In genomic region chr2:143991964-143992672, GRCm38 (mm10) we compare ENCODE assay signal across 22 mouse cellular contexts. TPM values are rescaled to one million over a fixed set of nuclear protein-coding genes. Genes with fewer than 3 reads are reported as not detected.
DNase-seq lines count a peak whose midpoint lies in the region; ATAC-seq and TF ChIP-seq lines count a peak whose summit lies in the region.
"Had no signal": no experiment of that assay in that cellular context is flagged by ENCODE, and none has a peak within 500 bp of the region (broad histone marks: within the 10 kb centered on the region; RNA-seq: fewer than 3 reads in every experiment).

No protein-coding gene starts in this region.

- peaks cover 14% of the 10 kb centered on the region for H3K36me3 ChIP-seq in embryonic facial prominence, embryonic 14.5 days (ENCODE audit: control insufficient read depth, insufficient read depth, low read length)
- H3K36me3 ChIP-seq in embryonic facial prominence, embryonic 10.5 days (replicated peaks) = peaks cover 29% of the 10 kb centered on the region
- H3K36me3 ChIP-seq in kidney, postnatal 0 days (ENCODE audit: insufficient read depth, low read length) = 0 out of 2 replicates have a peak, but pooled peaks cover 7% of the 10 kb centered on the region
- peaks cover 0 to 33% of the 10 kb centered on the region in 2 experiments for H3K36me3 ChIP-seq in CH12.LX (replicated peaks in 1 of 2; ENCODE audit: control insufficient read depth in 1 of 2, insufficient read depth in 1 of 2, low read length in 1 of 2)
- H3K36me3 ChIP-seq in hindbrain, embryonic 14.5 days (replicated peaks; ENCODE audit: control insufficient read depth, insufficient read depth) = no peaks in the 10 kb centered on the region; the same call in 1 of the 2 replicates

- no peak for TF ChIP-seq RAD21 in CH12.LX (IDR thresholded peaks at IDR 0.05; ENCODE audit: low read depth, low read length)

- no peaks in the 10 kb centered on the region for H3K9me3 ChIP-seq in embryonic facial prominence, embryonic 14.5 days (ENCODE audit: control insufficient read depth, low read length)
- no peaks in the 10 kb centered on the region for H3K9me3 ChIP-seq in embryonic facial prominence, embryonic 10.5 days
- no peaks in the 10 kb centered on the region for H3K9me3 ChIP-seq in kidney, postnatal 0 days (replicated peaks; ENCODE audit: low read length)
- no peaks in the 10 kb centered on the region for H3K9me3 ChIP-seq in CH12.LX (replicated peaks; ENCODE audit: low read length)
- H3K9me3 ChIP-seq in hindbrain, embryonic 14.5 days (ENCODE audit: control insufficient read depth, low read length) = no peaks in the 10 kb centered on the region
- H3K9me3 ChIP-seq: forebrain, embryonic 13.5 days had no signal

- peak; percentile 11 for DNase-seq in embryonic facial prominence, embryonic 14.5 days (ENCODE audit: low spot score)
- no peak for DNase-seq in embryonic facial prominence, embryonic 10.5 days (ENCODE audit: low spot score)
- no peak for DNase-seq in kidney, postnatal 0 days (ENCODE audit: low spot score)
- no peak for DNase-seq in kidney, postnatal 4 days
- no peak for DNase-seq in CH12.LX (ENCODE audit: extremely low read depth)
- DNase-seq in induced T-regulatory cell, adult 2 months (ENCODE audit: low read depth) = peak; percentile 46
- no peak for DNase-seq in hindbrain, embryonic 14.5 days (ENCODE audit: low spot score)
- DNase-seq: B cell, adult 2 months; cerebellum, adult 9-10 months; heart, postnatal 36 days; kidney, postnatal 10 days; layer of hippocampus, adult 9-11 months; lung, postnatal 10 days; thymus, adult 2 months had no signal

- in situ Hi-C loops in CH12.LX (cut with MboI; ENCODE audit: low pct_ligation_motif_present, low pct_unique_long_range_greater_than_20kb, low sequenced_read_pairs) = no loop called here

- dilution Hi-C loops in CH12.LX (cut with MboI; ENCODE audit: extremely low pct_ligation_motif_present, extremely low pct_unique_long_range_greater_than_20kb, low sequenced_read_pairs) = no loop called here

- no peak for TF ChIP-seq POLR2A in CH12.LX (IDR thresholded peaks at IDR 0.05; ENCODE audit: low read depth, low read length)

- H3K27me3 ChIP-seq in embryonic facial prominence, embryonic 14.5 days (replicated peaks; ENCODE audit: control insufficient read depth, insufficient read depth, low read length) = no peaks in the 10 kb centered on the region
- H3K27me3 ChIP-seq in embryonic facial prominence, embryonic 10.5 days (replicated peaks; ENCODE audit: low read depth, poor library complexity, severe bottlenecking) = no peaks in the 10 kb centered on the region
- H3K27me3 ChIP-seq in kidney, postnatal 0 days (ENCODE audit: insufficient read depth, low read length) = no peaks in the 10 kb centered on the region
- H3K27me3 ChIP-seq in CH12.LX (replicated peaks) = no peaks in the 10 kb centered on the region
- no peaks in the 10 kb centered on the region for H3K27me3 ChIP-seq in hindbrain, embryonic 14.5 days (ENCODE audit: control insufficient read depth, insufficient read depth, low read length)
- H3K27me3 ChIP-seq: forebrain, embryonic 13.5 days had no signal

- H3K4me1 ChIP-seq in embryonic facial prominence, embryonic 14.5 days (ENCODE audit: control insufficient read depth, insufficient read depth, low read length) = 0 out of 2 replicates have a peak, but pooled peaks cover 4% of the 10 kb centered on the region
- H3K4me1 ChIP-seq in embryonic facial prominence, embryonic 10.5 days = no peaks in the 10 kb centered on the region
- H3K4me1 ChIP-seq in kidney, postnatal 0 days (replicated peaks; ENCODE audit: insufficient read depth, low read length) = peaks cover 16% of the 10 kb centered on the region
- peaks cover 18 to 61% of the 10 kb centered on the region in 2 experiments for H3K4me1 ChIP-seq in CH12.LX (ENCODE audit: control insufficient read depth in 1 of 2, insufficient read depth in 2 of 2)
- no peaks in the 10 kb centered on the region for H3K4me1 ChIP-seq in hindbrain, embryonic 14.5 days (replicated peaks; ENCODE audit: control insufficient read depth, insufficient read depth, low read length)

- peaks cover 20% of the 10 kb centered on the region for H3K79me2 ChIP-seq in CH12.LX (replicated peaks; ENCODE audit: control insufficient read depth, extremely low read depth, insufficient read depth, poor library complexity, severe bottlenecking)

- H3K9ac ChIP-seq in embryonic facial prominence, embryonic 14.5 days (ENCODE audit: low read depth, low read length) = no peak overlapping the region
- H3K9ac ChIP-seq in kidney, postnatal 0 days (ENCODE audit: low read depth, low read length) = no peak overlapping the region
- H3K9ac ChIP-seq in CH12.LX (ENCODE audit: insufficient read depth, low read depth) = 0 out of 2 replicates have a peak overlapping the region, but pooled peaks have one; percentile 30
- H3K9ac ChIP-seq in hindbrain, embryonic 14.5 days = no peak overlapping the region
- H3K9ac ChIP-seq: forebrain, embryonic 13.5 days; liver, embryonic 14.5 days had no signal

- TF ChIP-seq CTCF in kidney, postnatal 0 days (IDR thresholded peaks at IDR 0.05; ENCODE audit: low read depth) = no peak
- no peak for TF ChIP-seq CTCF in CH12.LX (conservative IDR thresholded peaks at IDR 0.05 in 1 of 2, IDR thresholded peaks at IDR 0.05 in 1 of 2; ENCODE audit: low read depth in 2 of 2, low read length in 2 of 2)

- no peak overlapping the region for H3K27ac ChIP-seq in embryonic facial prominence, embryonic 14.5 days (replicated peaks; ENCODE audit: low read depth, low read length)
- H3K27ac ChIP-seq in embryonic facial prominence, embryonic 10.5 days (replicated peaks) = no peak overlapping the region
- H3K27ac ChIP-seq in kidney, postnatal 0 days = 0 out of 2 replicates have a peak overlapping the region, but pooled peaks have one; percentile 36
- peak overlapping the region; percentile 59 for H3K27ac ChIP-seq in CH12.LX (ENCODE audit: insufficient read depth, low read depth)
- H3K27ac ChIP-seq in hindbrain, embryonic 14.5 days = no peak overlapping the region
- H3K27ac ChIP-seq: forebrain, embryonic 13.5 days; liver, embryonic 14.5 days had no signal

- no peak for ATAC-seq in embryonic facial prominence, embryonic 14.5 days (ENCODE audit: low read depth)
- ATAC-seq in kidney, postnatal 0 days (replicated peaks; ENCODE audit: low FRiP score, low read depth) = no peak
- ATAC-seq in hindbrain, embryonic 14.5 days (ENCODE audit: low FRiP score) = no peak
- ATAC-seq: forebrain, embryonic 13.5 days; hindbrain, postnatal 0 days had no signal

- no peak overlapping the region for H3K4me3 ChIP-seq in embryonic facial prominence, embryonic 14.5 days (ENCODE audit: low read depth, low read length)
- no peak overlapping the region for H3K4me3 ChIP-seq in embryonic facial prominence, embryonic 10.5 days
- no peak overlapping the region for H3K4me3 ChIP-seq in kidney, postnatal 0 days (replicated peaks; ENCODE audit: low read depth, low read length)
- H3K4me3 ChIP-seq in CH12.LX (replicated peaks in 1 of 3; ENCODE audit: low read depth in 2 of 3, low read length in 2 of 3, poor library complexity in 1 of 3) = peak overlapping the region in 1 of 3 experiments; percentile 41
- H3K4me3 ChIP-seq in hindbrain, embryonic 14.5 days (replicated peaks; ENCODE audit: low read length) = no peak overlapping the region
- H3K4me3 ChIP-seq: forebrain, embryonic 13.5 days had no signal

- 77% methylated on average over 7 of the region's 7 CpGs for WGBS in embryonic facial prominence, embryonic 14.5 days
- WGBS in embryonic facial prominence, embryonic 10.5 days = 93% methylated on average over 7 of the region's 7 CpGs
- WGBS in kidney, postnatal 0 days = 90% methylated on average over 7 of the region's 7 CpGs
- 93% methylated on average over 7 of the region's 7 CpGs for WGBS in hindbrain, embryonic 14.5 days

- no peak for TF ChIP-seq EP300 in CH12.LX (IDR thresholded peaks at IDR 0.05; ENCODE audit: low read length)

- H3K4me2 ChIP-seq in embryonic facial prominence, embryonic 14.5 days (ENCODE audit: low read depth, low read length) = no peak overlapping the region
- no peak overlapping the region for H3K4me2 ChIP-seq in kidney, postnatal 0 days (ENCODE audit: low read length)
- peak overlapping the region; percentile 34 for H3K4me2 ChIP-seq in CH12.LX (ENCODE audit: insufficient read depth, low read depth, poor library complexity, severe bottlenecking)
- no peak overlapping the region for H3K4me2 ChIP-seq in hindbrain, embryonic 14.5 days (replicated peaks)
- H3K4me2 ChIP-seq: forebrain, embryonic 13.5 days had no signal

TF ChIP-seq in CH12.LX, 34 proteins besides CTCF, POLR2A, EP300 and RAD21 (continues in another document):
- TF ChIP-seq IRF4 (IDR thresholded peaks at IDR 0.05; ENCODE audit: low read depth, low read length) (peak; percentile 65), HCFC1 (IDR thresholded peaks at IDR 0.05; ENCODE audit: low read depth, low read length) (no peak), TCF12 (IDR thresholded peaks at IDR 0.05; ENCODE audit: low read depth, low read length) (0 out of 2 replicates have a peak, but pooled peaks have one; percentile 20), SMC3 (IDR thresholded peaks at IDR 0.05; ENCODE audit: low read depth, low read length) (no peak), SIN3A (IDR thresholded peaks at IDR 0.05; ENCODE audit: low read length) (0 out of 2 replicates have a peak, but pooled peaks have one; percentile 14), MEF2A (IDR thresholded peaks at IDR 0.05; ENCODE audit: borderline replicate concordance, low read depth, low read length) (peak; percentile 34; the same call in 1 of the 2 replicates), ETS1 (conservative IDR thresholded peaks at IDR 0.05; ENCODE audit: low read depth, low read length) (peak; percentile 87), MYC (IDR thresholded peaks at IDR 0.05; ENCODE audit: low read depth, low read length) (no peak)

RNA-seq across cellular contexts. Expression of gene Rrbp1, which starts 18.9 kb away (rescaled TPM):
- 170 and 175 TPM in 2 replicates for polyA plus RNA-seq in embryonic facial prominence, embryonic 14.5 days (2014; fragmentation: Nextera tagmentation; extraction: Ambion mirVana)
- 50.7 and 57.8 TPM in 2 replicates for polyA plus RNA-seq in embryonic facial prominence, embryonic 10.5 days (2016; fragmentation: Nextera tagmentation; extraction: Ambion mirVana)
- polyA plus RNA-seq in kidney, postnatal 0 days (2015; fragmentation: Nextera tagmentation; extraction: Ambion mirVana) = 68.7 and 81.7 TPM in 2 replicates
- total RNA-seq in CH12.LX (2012; rRNA removed) (49.3 and 58.2 TPM in 2 replicates), CH12.LX (2014; rRNA removed) (41.4 and 42.4 TPM in 2 replicates)
- polyA plus RNA-seq in CH12.LX (2012; ENCODE audit: insufficient read length, low read depth) = 127 and 153 TPM in 2 replicates
- 25.7 and 34.8 TPM in 2 replicates for polyA plus RNA-seq in hindbrain, embryonic 14.5 days (2014; fragmentation: Nextera tagmentation; extraction: Ambion mirVana)

RNA-seq across cellular contexts. Expression of gene Banf2, which starts 40.7 kb away (rescaled TPM):
- not detected in 2 replicates for polyA plus RNA-seq in embryonic facial prominence, embryonic 14.5 days (2014; fragmentation: Nextera tagmentation; extraction: Ambion mirVana)
- not detected in 2 replicates for polyA plus RNA-seq in embryonic facial prominence, embryonic 10.5 days (2016; fragmentation: Nextera tagmentation; extraction: Ambion mirVana)
- polyA plus RNA-seq in kidney, postnatal 0 days (2015; fragmentation: Nextera tagmentation; extraction: Ambion mirVana) = not detected in 2 replicates
- not detected in 2 replicates for total RNA-seq in CH12.LX (2012; rRNA removed)
- total RNA-seq in CH12.LX (2014; rRNA removed) = not detected in 2 replicates
- polyA plus RNA-seq in CH12.LX (2012; ENCODE audit: insufficient read length, low read depth) = not detected in 2 replicates
- not detected in 2 replicates for polyA plus RNA-seq in hindbrain, embryonic 14.5 days (2014; fragmentation: Nextera tagmentation; extraction: Ambion mirVana)
- total RNA-seq: ES-E14; heart, postnatal 36 days; hindbrain, postnatal 0 days; left cerebral cortex, adult 8-10 months; megakaryocyte-erythroid progenitor cell, adult 5-6 weeks; midbrain, postnatal 0 days had no signal
- polyA plus RNA-seq: forebrain, embryonic 13.5 days; hindbrain, postnatal 0 days; limb, embryonic 11.5 days; liver, embryonic 14.5 days; midbrain, postnatal 0 days; thymus, adult 2 months had no signal

Comparison
In these comparisons a context has a peak if more than half of its experiments do, and no peak if none do; other contexts are left out.
1. DNase-seq: peak in embryonic facial prominence, embryonic 14.5 days (single experiment) and induced T-regulatory cell, adult 2 months (single experiment); none in embryonic facial prominence, embryonic 10.5 days (single experiment), kidney, postnatal 0 days (single experiment), kidney, postnatal 4 days (0 of 2), CH12.LX (single experiment) and hindbrain, embryonic 14.5 days (single experiment).
2. H3K27ac ChIP-seq: peak in kidney, postnatal 0 days (single experiment) and CH12.LX (single experiment); none in embryonic facial prominence, embryonic 14.5 days (single experiment), embryonic facial prominence, embryonic 10.5 days (single experiment) and hindbrain, embryonic 14.5 days (single experiment).